8 mouse cellular contexts compared by ENCODE assay signal in the genomic region with DNA sequence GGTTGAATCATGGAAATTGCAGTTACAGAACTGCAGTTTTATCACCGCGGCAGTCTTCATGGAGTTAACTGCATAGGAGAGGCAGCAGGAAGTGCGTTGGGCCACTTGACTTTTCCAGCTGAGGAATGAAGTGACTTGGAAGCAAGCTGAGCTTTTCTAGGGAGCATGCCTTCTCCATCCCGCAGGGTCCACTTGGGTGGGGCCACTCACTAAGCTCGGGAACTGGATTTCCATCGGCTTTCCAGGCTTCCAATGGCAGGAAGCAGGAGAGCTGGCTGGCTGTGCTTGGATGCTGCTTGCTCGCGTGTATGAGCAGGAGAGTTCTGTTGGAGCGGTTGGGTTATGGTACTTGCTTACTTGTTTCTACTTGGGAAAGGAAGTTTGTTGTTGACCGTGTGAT.
DNase-seq lines count a peak whose midpoint lies in the region; ATAC-seq lines count a peak whose summit lies in the region.

No protein-coding gene starts in this region.

- no peaks in the 10 kb centered on the region for H3K27me3 ChIP-seq in kidney, embryonic 14.5 days (ENCODE audit: control insufficient read depth, insufficient read depth, low read length)
- no peaks in the 10 kb centered on the region for H3K27me3 ChIP-seq in midbrain, embryonic 13.5 days

- H3K9ac ChIP-seq in kidney, embryonic 14.5 days (ENCODE audit: low read depth, low read length): no peak overlapping the region
- H3K9ac ChIP-seq in midbrain, embryonic 13.5 days (replicated peaks): no peak overlapping the region

- no peak overlapping the region; the same call in 1 of the 2 replicates for H3K27ac ChIP-seq in kidney, embryonic 14.5 days (ENCODE audit: low read depth, low read length)
- H3K27ac ChIP-seq in midbrain, embryonic 13.5 days: no peak overlapping the region

- H3K4me3 ChIP-seq in kidney, embryonic 14.5 days (ENCODE audit: low read length): no peak overlapping the region
- no peak overlapping the region for H3K4me3 ChIP-seq in midbrain, embryonic 13.5 days (replicated peaks)

- H3K36me3 ChIP-seq in kidney, embryonic 14.5 days (ENCODE audit: control insufficient read depth, insufficient read depth, low read length): no peaks in the 10 kb centered on the region
- H3K36me3 ChIP-seq in midbrain, embryonic 13.5 days: no peaks in the 10 kb centered on the region

- no peak for DNase-seq in frontal cortex, postnatal 36 days (ENCODE audit: low spot score in 2 of 2)
- DNase-seq in gastrocnemius, postnatal 25 days: peak; percentile 77
- peak; percentile 60 for DNase-seq in lung, postnatal 36 days
- DNase-seq in layer of hippocampus, postnatal 10 days (ENCODE audit: low spot score in 2 of 2): no peak
- DNase-seq in right cerebral cortex, postnatal 4 days: no peak

- no peaks in the 10 kb centered on the region for H3K9me3 ChIP-seq in kidney, embryonic 14.5 days (ENCODE audit: control insufficient read depth, low read length)
- H3K9me3 ChIP-seq in midbrain, embryonic 13.5 days: no peaks in the 10 kb centered on the region

- peaks cover 16% of the 10 kb centered on the region; the same call in 1 of the 2 replicates for H3K4me1 ChIP-seq in kidney, embryonic 14.5 days (ENCODE audit: control insufficient read depth, insufficient read depth, low read length)
- peaks cover 4% of the 10 kb centered on the region for H3K4me1 ChIP-seq in midbrain, embryonic 13.5 days (replicated peaks)

- ATAC-seq in frontal cortex, adult (ENCODE audit: low TSS enrichment): peak; percentile 25
- ATAC-seq in kidney, embryonic 14.5 days (ENCODE audit: low FRiP score, low TSS enrichment): peak; percentile 36; the same call in 1 of the 2 replicates
- no peak for ATAC-seq in midbrain, embryonic 13.5 days

- no peak overlapping the region for H3K4me2 ChIP-seq in kidney, embryonic 14.5 days (replicated peaks; ENCODE audit: low read depth, low read length)
- no peak overlapping the region for H3K4me2 ChIP-seq in midbrain, embryonic 13.5 days (replicated peaks)

- 52% methylated on average over 10 of the region's 10 CpGs for WGBS in kidney, embryonic 14.5 days
- 66% methylated on average over 10 of the region's 10 CpGs for WGBS in midbrain, embryonic 13.5 days

Comparison
In these comparisons a context has a peak if more than half of its experiments do, and no peak if none do; other contexts are left out.
1. DNase-seq: peak in gastrocnemius, postnatal 25 days (single experiment) and lung, postnatal 36 days (single experiment); none in frontal cortex, postnatal 36 days (0 of 2), layer of hippocampus, postnatal 10 days (0 of 2) and right cerebral cortex, postnatal 4 days (single experiment).